Mouse (Mus musculus) macrophage (primary cell): ENCODE data around the gene Rftn2. TPM values are rescaled to one million over a fixed set of nuclear protein-coding genes. Genes with fewer than 3 reads are reported as not detected.

Source experiments
- H3K27ac ChIP-seq: fragments of 350-480 bp; formaldehyde crosslinking; 2 replicates; pipeline ENCODE4 v1.9.0; 2021
- H3K36me3 ChIP-seq: fragments of 350-480 bp; formaldehyde crosslinking; 2 replicates; pipeline ENCODE4 v1.9.0; 2021; ENCODE audit errors: inconsistent target
- H3K4me3 ChIP-seq: fragments of 350-480 bp; formaldehyde crosslinking; 2 replicates; pipeline ENCODE4 v1.9.0; 2021; ENCODE audit errors: inconsistent target
- H3K79me2 ChIP-seq: fragments of 350-480 bp; formaldehyde crosslinking; 2 replicates; pipeline ENCODE4 v1.9.0; 2021; ENCODE audit errors: inconsistent target
- WGBS: methylation state at CpG from one replicate; pipeline ENCODE4 v1.1.7; 2026; ENCODE audit warnings: inconsistent platforms; ENCODE audit not compliant: missing documents; 5-methylcytosine and 5-hydroxymethylcytosine counted together
- polyA plus RNA-seq: library from polyadenylated mRNA; stranded (reverse); fragments of 250-400 nt; gene quantifications from 3 replicates; pipeline ENCODE4 v1.2.4, GENCODE M21; 2018; ENCODE audit warnings: inconsistent platforms

Gene Rftn2
- polyA plus RNA-seq, 1 experiment from 2014 or later = 2.8 TPM

- WGBS = 95% methylated on average over 7 of the region's 7 CpGs
- Histone ChIP-seq H3K4me3 (no peak overlapping the region), H3K27ac (no peak overlapping the region), H3K79me2 (no peaks in the 10 kb centered on the region), H3K36me3 (no peaks in the 10 kb centered on the region)
These were observed 3.6 kb downstream of the Rftn2 start for GRCm38 (mm10) chr1:55223026-55223425.

- 67% methylated on average over 4 of the region's 4 CpGs for WGBS
- Histone ChIP-seq H3K36me3 (no peaks in the 10 kb centered on the region), H3K27ac (no peak overlapping the region), H3K4me3 (no peak overlapping the region), H3K79me2 (no peaks in the 10 kb centered on the region)
These were observed 5.2 kb downstream of the Rftn2 start for GRCm38 (mm10) chr1:55221352-55221751.

- H3K4me3 ChIP-seq = no peak overlapping the region
- 57% methylated on average over 2 of the region's 2 CpGs for WGBS
- H3K27ac ChIP-seq = no peak overlapping the region
- no peaks in the 10 kb centered on the region for H3K79me2 ChIP-seq
- H3K36me3 ChIP-seq = no peaks in the 10 kb centered on the region
These were observed 9.4 kb downstream of the Rftn2 start for GRCm38 (mm10) chr1:55217191-55217590.

GRCm38 (mm10) chr1:55215185-55215813, 11.3 kb downstream of the Rftn2 start:
- H3K79me2 ChIP-seq = no peaks in the 10 kb centered on the region
- peak overlapping the region; percentile 3; the same call in 1 of the 2 replicates for H3K4me3 ChIP-seq
- WGBS = 25% methylated on average over 10 of the region's 11 CpGs
- no peaks in the 10 kb centered on the region for H3K36me3 ChIP-seq
- H3K27ac ChIP-seq = peak overlapping the region; percentile 62

DNA sequence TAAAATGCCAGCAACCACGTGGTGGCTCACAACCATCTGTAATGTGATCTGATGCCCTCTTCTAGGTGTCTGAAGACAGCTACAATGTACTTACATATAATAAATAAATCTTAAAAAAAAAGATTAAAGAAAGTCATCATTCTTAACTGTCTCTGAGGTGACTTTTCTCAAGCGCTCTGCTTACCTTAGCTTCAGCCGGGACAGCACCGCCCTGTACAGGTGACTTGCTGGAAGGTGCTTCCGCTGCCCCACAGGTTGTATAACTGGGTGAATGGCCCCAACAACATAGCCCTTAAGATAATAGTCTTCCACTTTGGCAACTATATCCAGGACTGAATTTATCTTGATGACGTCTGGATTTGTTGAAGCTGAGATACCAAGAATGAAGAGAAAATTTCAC, 12.6 kb downstream of the Rftn2 start:
- Histone ChIP-seq H3K79me2 (no peaks in the 10 kb centered on the region), H3K36me3 (no peaks in the 10 kb centered on the region), H3K27ac (no peak overlapping the region), H3K4me3 (no peak overlapping the region)
- WGBS = 89% methylated on average over 6 of the region's 6 CpGs

DNA sequence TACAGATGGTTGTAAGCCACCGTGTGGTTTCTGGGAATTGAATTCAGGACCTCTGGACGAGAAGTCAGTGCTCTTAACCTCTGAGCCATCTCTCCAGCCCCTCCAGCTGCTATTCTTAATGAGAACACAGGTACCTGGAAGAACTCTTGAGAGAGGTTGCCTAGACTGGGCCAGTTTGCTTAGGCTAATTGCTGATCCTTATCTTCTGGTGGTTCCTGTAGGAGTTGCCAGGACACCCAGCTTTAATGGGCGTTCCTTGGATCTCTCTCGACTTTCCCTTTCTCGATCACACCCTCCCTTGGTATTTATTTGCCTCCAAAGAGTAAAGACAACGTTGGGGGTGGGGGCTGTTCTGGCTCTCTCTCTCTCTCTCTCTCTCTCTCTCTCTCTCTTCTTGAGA, 13.1 kb downstream of the Rftn2 start:
- Histone ChIP-seq H3K27ac (no peak overlapping the region), H3K79me2 (no peaks in the 10 kb centered on the region), H3K4me3 (no peak overlapping the region), H3K36me3 (no peaks in the 10 kb centered on the region)
- WGBS = 96% methylated on average over 6 of the region's 6 CpGs

- no peaks in the 10 kb centered on the region for H3K79me2 ChIP-seq
- no peak overlapping the region for H3K27ac ChIP-seq
- H3K4me3 ChIP-seq = no peak overlapping the region
- no peaks in the 10 kb centered on the region for H3K36me3 ChIP-seq
- whole genome bisulfite sequencing = 100% methylated on average over 4 of the region's 4 CpGs
These were observed 13.8 kb downstream of the Rftn2 start for GRCm38 (mm10) chr1:55212771-55213170.

- H3K4me3 ChIP-seq = no peak overlapping the region
- H3K79me2 ChIP-seq = no peaks in the 10 kb centered on the region
- no peaks in the 10 kb centered on the region for H3K36me3 ChIP-seq
- H3K27ac ChIP-seq = no peak overlapping the region
- 83% methylated on average over 8 of the region's 8 CpGs for WGBS
These were observed 15.5 kb downstream of the Rftn2 start for GRCm38 (mm10) chr1:55211081-55211480.

DNA sequence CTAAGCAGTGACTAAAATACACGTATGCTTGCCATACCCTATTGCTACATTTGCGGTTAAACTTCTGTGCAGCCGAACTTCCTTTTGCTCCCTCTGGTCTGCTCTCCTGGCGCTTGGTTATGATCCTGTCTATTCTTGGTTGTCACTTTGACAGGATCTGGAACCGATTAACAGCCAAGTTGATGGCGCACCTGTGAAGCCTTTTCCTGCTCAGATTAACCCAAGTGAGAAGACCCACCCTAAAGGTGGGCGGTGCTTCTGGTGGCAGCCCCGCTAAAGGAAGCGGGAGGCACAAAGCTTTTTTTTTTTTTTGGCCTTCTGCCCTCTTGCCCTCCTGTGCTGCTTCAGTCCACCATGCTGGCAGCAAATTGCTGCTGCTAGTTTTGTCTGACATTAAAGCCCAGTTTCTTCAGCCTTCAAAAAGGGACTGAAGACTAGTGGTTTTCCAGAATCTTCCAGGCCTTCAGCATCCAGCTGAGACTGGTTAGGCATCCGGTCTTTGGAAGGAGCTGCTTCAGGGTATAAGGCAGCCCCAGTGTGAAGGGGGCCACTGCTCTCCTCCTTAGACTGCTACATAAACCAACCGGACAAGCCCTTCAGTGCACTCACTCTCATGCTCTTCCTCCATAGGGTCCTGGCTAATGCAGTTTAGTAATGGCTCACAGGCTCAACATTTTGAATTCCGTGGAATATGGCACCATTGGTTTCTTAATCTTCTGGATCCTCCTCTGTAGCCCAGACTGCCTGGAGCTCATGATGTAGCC, 16.2 kb downstream of the Rftn2 start:
- 26% methylated on average over 12 of the region's 12 CpGs for WGBS
- Histone ChIP-seq H3K4me3 (no peak overlapping the region), H3K79me2 (no peaks in the 10 kb centered on the region), H3K36me3 (no peaks in the 10 kb centered on the region), H3K27ac (no peak overlapping the region)

GRCm38 (mm10) chr1:55208500-55209140, 18.0 kb downstream of the Rftn2 start:
- Histone ChIP-seq H3K36me3 (no peaks in the 10 kb centered on the region), H3K79me2 (no peaks in the 10 kb centered on the region), H3K4me3 (no peak overlapping the region), H3K27ac (no peak overlapping the region)
- WGBS = 50% methylated on average over 5 of the region's 5 CpGs

DNA sequence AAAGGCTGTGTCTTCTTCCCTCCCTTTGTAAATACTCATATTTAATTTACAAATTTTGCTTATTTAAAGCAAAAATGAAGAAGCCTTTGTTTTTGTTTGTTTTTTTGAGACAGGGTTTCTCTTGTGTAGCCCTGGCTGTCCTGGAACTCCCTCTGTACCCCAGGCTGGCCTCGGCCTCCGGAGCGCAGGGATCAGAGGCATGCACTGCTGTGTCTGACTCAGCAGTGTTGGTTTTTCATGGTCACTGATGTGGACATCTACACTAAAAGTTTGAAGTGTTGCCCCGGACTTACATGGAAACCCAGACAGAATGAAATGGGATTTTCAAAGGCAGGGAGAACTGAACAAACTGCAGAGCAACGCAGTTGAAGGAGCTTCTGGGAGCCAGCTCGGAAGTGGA, 19.0 kb downstream of the Rftn2 start:
- Histone ChIP-seq H3K79me2 (no peaks in the 10 kb centered on the region), H3K27ac (no peak overlapping the region), H3K36me3 (no peaks in the 10 kb centered on the region), H3K4me3 (no peak overlapping the region)
- 97% methylated on average over 6 of the region's 6 CpGs for WGBS

- WGBS = 91% methylated on average over 5 of the region's 5 CpGs
- Histone ChIP-seq H3K4me3 (no peak overlapping the region), H3K27ac (no peak overlapping the region), H3K36me3 (no peaks in the 10 kb centered on the region), H3K79me2 (no peaks in the 10 kb centered on the region)
These were observed 20.7 kb downstream of the Rftn2 start for GRCm38 (mm10) chr1:55205808-55206327.

GRCm38 (mm10) chr1:55201850-55202752, 24.5 kb downstream of the Rftn2 start:
- Histone ChIP-seq H3K27ac (no peak overlapping the region), H3K79me2 (no peaks in the 10 kb centered on the region), H3K36me3 (no peaks in the 10 kb centered on the region), H3K4me3 (no peak overlapping the region)
- 67% methylated on average over 17 of the region's 18 CpGs for WGBS

DNA sequence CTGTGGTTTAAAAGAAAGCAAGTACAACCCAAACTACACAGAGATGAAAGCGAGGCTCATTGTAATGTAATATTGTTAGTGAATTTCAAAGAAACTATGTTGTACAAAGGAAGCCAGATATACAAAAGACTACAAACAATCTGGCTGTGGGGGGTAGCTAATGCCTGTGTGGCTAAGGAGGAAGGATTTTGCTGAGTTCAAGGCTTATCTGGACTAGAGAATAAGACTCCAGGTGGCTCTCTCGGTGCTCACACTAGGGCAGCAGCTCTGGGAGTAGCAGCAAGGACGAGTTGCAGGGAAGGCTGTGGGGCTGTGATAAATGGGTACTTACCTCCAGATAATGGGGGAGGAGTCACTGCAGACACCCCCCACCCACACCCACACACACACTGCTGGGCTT, 27.9 kb downstream of the Rftn2 start:
- Histone ChIP-seq H3K79me2 (no peaks in the 10 kb centered on the region), H3K4me3 (no peak overlapping the region), H3K36me3 (no peaks in the 10 kb centered on the region), H3K27ac (no peak overlapping the region)
- WGBS = 72% methylated on average over 3 of the region's 3 CpGs
